10 mouse cellular contexts compared by ENCODE assay signal in the genomic region with DNA sequence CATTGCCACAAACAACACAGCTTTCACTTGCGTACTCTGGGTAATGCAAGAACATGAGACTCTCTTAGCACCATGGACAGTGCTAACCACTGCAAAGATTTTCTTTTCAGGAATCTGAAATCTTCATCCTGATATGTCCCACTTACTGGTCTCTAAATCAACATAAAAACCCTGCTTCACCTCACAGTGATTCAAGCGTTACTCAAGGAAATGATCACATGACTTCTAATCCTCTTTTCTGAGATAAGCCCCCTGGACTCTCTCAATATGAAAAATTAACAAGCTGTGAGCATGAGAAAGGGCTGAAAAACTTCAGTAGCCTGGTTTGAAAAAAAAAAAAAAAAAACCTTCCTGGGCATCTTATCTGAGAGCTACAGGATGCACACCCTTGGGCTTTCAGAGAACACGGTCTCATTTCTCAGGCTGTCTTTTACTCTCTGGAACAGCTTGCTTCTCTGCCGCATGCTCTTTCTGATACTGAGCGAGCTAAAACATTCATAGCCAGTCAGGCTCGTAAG.
DNase-seq lines count a peak whose midpoint lies in the region; ATAC-seq and TF ChIP-seq lines count a peak whose summit lies in the region.
"Had no signal": no experiment of that assay in that cellular context is flagged by ENCODE, and none has a peak within 500 bp of the region (broad histone marks: within the 10 kb centered on the region; RNA-seq: fewer than 3 reads in every experiment).

No protein-coding gene starts in this region.

- H3K27me3 ChIP-seq in MEL (ENCODE audit: control insufficient read depth in 1 of 2, insufficient read depth in 2 of 2, low read length in 2 of 2) = no peaks in the 10 kb centered on the region
- no peaks in the 10 kb centered on the region for H3K27me3 ChIP-seq in midbrain, embryonic 12.5 days
- no peaks in the 10 kb centered on the region for H3K27me3 ChIP-seq in forebrain, embryonic 16.5 days (replicated peaks; ENCODE audit: control insufficient read depth, insufficient read depth, low read length)
- H3K27me3 ChIP-seq: forebrain, embryonic 15.5 days had no signal

- H3K79me2 ChIP-seq in MEL (ENCODE audit: control insufficient read depth, insufficient read depth, low read length, poor library complexity) = no peaks in the 10 kb centered on the region

- H3K4me2 ChIP-seq in midbrain, embryonic 12.5 days (replicated peaks) = no peak overlapping the region
- H3K4me2 ChIP-seq in forebrain, embryonic 16.5 days (ENCODE audit: low read length) = no peak overlapping the region
- H3K4me2 ChIP-seq: forebrain, embryonic 15.5 days had no signal

- TF ChIP-seq RAD21 in MEL (IDR thresholded peaks at IDR 0.05; ENCODE audit: low read depth, low read length) = no peak

- H3K36me3 ChIP-seq in MEL (ENCODE audit: control insufficient read depth in 1 of 2, insufficient read depth in 2 of 2, low read length in 2 of 2) = peaks cover 0 to 41% of the 10 kb centered on the region in 2 experiments; a peak in 2 of 4 replicates
- no peaks in the 10 kb centered on the region for H3K36me3 ChIP-seq in midbrain, embryonic 12.5 days
- H3K36me3 ChIP-seq in forebrain, embryonic 16.5 days (ENCODE audit: control insufficient read depth, insufficient read depth) = no peaks in the 10 kb centered on the region
- H3K36me3 ChIP-seq: forebrain, embryonic 15.5 days had no signal

- H3K27ac ChIP-seq in MEL (ENCODE audit: control insufficient read depth, low read depth, low read length) = peak overlapping the region; percentile 88
- H3K27ac ChIP-seq in midbrain, embryonic 12.5 days (replicated peaks) = peak overlapping the region; percentile 79
- H3K27ac ChIP-seq in forebrain, embryonic 16.5 days (ENCODE audit: low read length) = no peak overlapping the region
- H3K27ac ChIP-seq: forebrain, embryonic 15.5 days had no signal

- TF ChIP-seq EP300 in MEL (IDR thresholded peaks at IDR 0.05; ENCODE audit: low read depth in 1 of 2, low read length in 2 of 2) = peak; percentile 82 to 86

- H3K9me3 ChIP-seq in MEL (replicated peaks; ENCODE audit: insufficient read depth, low read length) = no peaks in the 10 kb centered on the region
- no peaks in the 10 kb centered on the region for H3K9me3 ChIP-seq in midbrain, embryonic 12.5 days
- H3K9me3 ChIP-seq in forebrain, embryonic 16.5 days (ENCODE audit: control insufficient read depth, low read length) = no peaks in the 10 kb centered on the region
- H3K9me3 ChIP-seq: forebrain, embryonic 15.5 days had no signal

- H3K4me3 ChIP-seq in MEL (ENCODE audit: control insufficient read depth in 1 of 2, insufficient read depth in 1 of 2, low read depth in 2 of 2, low read length in 2 of 2) = no peak overlapping the region
- H3K4me3 ChIP-seq in midbrain, embryonic 12.5 days = no peak overlapping the region
- no peak overlapping the region for H3K4me3 ChIP-seq in forebrain, embryonic 16.5 days (replicated peaks; ENCODE audit: low read length)
- H3K4me3 ChIP-seq: forebrain, embryonic 15.5 days had no signal

- 49% methylated on average over 6 of the region's 6 CpGs for WGBS in midbrain, embryonic 12.5 days
- WGBS in forebrain, embryonic 16.5 days = 60% methylated on average over 6 of the region's 6 CpGs

- no peak for TF ChIP-seq POLR2A in MEL (IDR thresholded peaks at IDR 0.05; ENCODE audit: control insufficient read depth in 1 of 2, insufficient read depth in 1 of 2, low read depth in 1 of 2, low read length in 2 of 2, poor library complexity in 1 of 2)

- peak; percentile 75 for ATAC-seq in frontal cortex, adult (ENCODE audit: low TSS enrichment)
- ATAC-seq in erythroid progenitor cell, adult 5-6 weeks (replicated peaks; ENCODE audit: low FRiP score, poor library complexity, severe bottlenecking) = peak; percentile 67
- 0 out of 2 replicates have a peak, but pooled peaks have one; percentile 60 for ATAC-seq in midbrain, embryonic 12.5 days (ENCODE audit: low FRiP score, low read depth)
- ATAC-seq in forebrain, embryonic 16.5 days = no peak
- ATAC-seq: forebrain, embryonic 15.5 days had no signal

- DNase-seq in frontal cortex, postnatal 36 days (ENCODE audit: low spot score in 2 of 2) = no peak
- DNase-seq in MEL (ENCODE audit: low read depth, low spot score) = peak; percentile 90
- no peak for DNase-seq in right cerebral cortex, adult 18-20 months
- DNase-seq in kidney, postnatal 14 days = no peak
- DNase-seq: thymus, postnatal 25 days had no signal

- no peak overlapping the region for H3K9ac ChIP-seq in MEL (ENCODE audit: control insufficient read depth, low read depth, low read length, poor library complexity, severe bottlenecking)
- H3K9ac ChIP-seq in midbrain, embryonic 12.5 days (replicated peaks) = no peak overlapping the region
- H3K9ac ChIP-seq in forebrain, embryonic 16.5 days (replicated peaks; ENCODE audit: low read depth, low read length) = no peak overlapping the region
- H3K9ac ChIP-seq: forebrain, embryonic 15.5 days had no signal

- H3K4me1 ChIP-seq in MEL (ENCODE audit: control insufficient read depth in 1 of 2, insufficient read depth in 2 of 2, low read length in 2 of 2) = peaks cover 10 to 40% of the 10 kb centered on the region in 2 experiments
- H3K4me1 ChIP-seq in midbrain, embryonic 12.5 days = peaks cover 8% of the 10 kb centered on the region; the same call in 1 of the 2 replicates
- H3K4me1 ChIP-seq in forebrain, embryonic 16.5 days (replicated peaks; ENCODE audit: control insufficient read depth, insufficient read depth, low read length) = no peaks in the 10 kb centered on the region
- H3K4me1 ChIP-seq: forebrain, embryonic 15.5 days had no signal

- TF ChIP-seq CTCF in MEL (IDR thresholded peaks at IDR 0.05 in 2 of 3, conservative IDR thresholded peaks at IDR 0.05 in 1 of 3; ENCODE audit: control insufficient read depth in 1 of 3, insufficient read depth in 1 of 3, low read depth in 2 of 3, low read length in 3 of 3, poor library complexity in 1 of 3, severe bottlenecking in 1 of 3) = no peak

TF ChIP-seq in MEL, 35 proteins besides CTCF, POLR2A, EP300 and RAD21:
- TF ChIP-seq MEF2A (IDR thresholded peaks at IDR 0.05; ENCODE audit: extremely low read depth, insufficient replicate concordance, low read depth, low read length, poor library complexity, severe bottlenecking) (no peak), GATA1 (IDR thresholded peaks at IDR 0.05; ENCODE audit: low read depth, low read length) (peak; percentile 93), ETS1 (IDR thresholded peaks at IDR 0.05; ENCODE audit: low read depth, low read length) (peak; percentile 81), SIN3A (IDR thresholded peaks at IDR 0.05; ENCODE audit: low read length) (peak; percentile 96), BHLHE40 (IDR thresholded peaks at IDR 0.05; ENCODE audit: borderline replicate concordance, low read depth, low read length) (peak; percentile 68), JUND (IDR thresholded peaks at IDR 0.05; ENCODE audit: low read depth, low read length) (no peak), USF2 (IDR thresholded peaks at IDR 0.05; ENCODE audit: borderline replicate concordance in 1 of 2, insufficient read depth in 1 of 2, low read depth in 1 of 2, low read length in 2 of 2) (peak in 1 of 2 experiments; percentile 26; a peak in 1 of 4 replicates), RCOR1 (IDR thresholded peaks at IDR 0.05; ENCODE audit: low read depth, low read length) (peak; percentile 98), MYC (IDR thresholded peaks at IDR 0.05; ENCODE audit: low read depth, low read length) (peak; percentile 89), MXI1 (IDR thresholded peaks at IDR 0.05; ENCODE audit: low read depth, low read length) (peak; percentile 95), TCF12 (IDR thresholded peaks at IDR 0.05; ENCODE audit: low read depth, low read length) (peak; percentile 87), TAL1 (IDR thresholded peaks at IDR 0.05; ENCODE audit: low read length) (peak; percentile 97), MAX (IDR thresholded peaks at IDR 0.05; ENCODE audit: low read length) (peak; percentile 52; the same call in 1 of the 2 replicates), POLR2AphosphoS2 (IDR thresholded peaks at IDR 0.05; ENCODE audit: low read length) (no peak), USF1 (IDR thresholded peaks at IDR 0.05; ENCODE audit: low read depth, low read length) (peak; percentile 78), ZNF384 (IDR thresholded peaks at IDR 0.05; ENCODE audit: low read depth, low read length) (peak; percentile 98), ZC3H11A (IDR thresholded peaks at IDR 0.05; ENCODE audit: low read depth, low read length) (no peak)
